Mouse (Mus musculus) right cerebral cortex, postnatal 4 days (tissue): Measurements from ENCODE around the gene Hist1h1a.
"Not testable (repeated sequence)": the region's sequence is repeated elsewhere in the genome, so short reads cannot be mapped to it uniquely, and the experiment has no call there.

Source experiments
- DNase-seq: peaks from one replicate; pipeline ENCODE4 v3.0.0-alpha.2; 2022

The Hist1h1a gene

DNA sequence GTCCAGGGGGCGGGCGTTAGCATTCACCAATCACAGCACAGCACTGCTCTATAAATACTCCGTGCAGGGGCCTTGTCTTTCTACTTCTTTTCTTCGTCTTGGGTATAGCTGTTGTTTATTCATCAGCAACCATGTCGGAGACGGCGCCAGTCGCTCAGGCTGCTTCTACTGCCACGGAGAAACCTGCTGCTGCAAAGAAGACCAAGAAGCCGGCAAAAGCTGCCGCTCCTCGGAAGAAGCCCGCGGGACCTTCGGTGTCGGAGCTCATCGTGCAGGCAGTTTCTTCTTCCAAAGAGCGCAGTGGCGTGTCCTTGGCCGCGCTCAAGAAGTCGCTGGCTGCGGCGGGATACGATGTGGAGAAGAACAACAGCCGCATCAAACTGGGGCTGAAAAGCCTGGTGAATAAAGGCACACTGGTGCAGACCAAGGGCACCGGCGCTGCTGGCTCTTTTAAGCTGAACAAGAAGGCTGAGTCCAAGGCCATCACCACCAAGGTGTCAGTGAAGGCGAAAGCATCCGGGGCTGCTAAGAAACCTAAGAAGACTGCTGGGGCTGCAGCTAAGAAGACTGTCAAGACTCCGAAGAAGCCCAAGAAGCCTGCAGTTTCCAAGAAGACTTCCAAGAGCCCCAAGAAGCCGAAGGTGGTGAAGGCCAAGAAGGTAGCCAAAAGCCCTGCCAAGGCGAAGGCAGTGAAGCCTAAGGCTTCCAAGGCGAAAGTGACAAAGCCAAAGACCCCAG lies at the start of gene Hist1h1a:
Gene Hist1h1a, plus strand, starts transcription at position 81 of the 738 bp plus-strand sequence.
- peak; percentile 71 for DNase-seq

GRCm38 (mm10) chr13:23716261-23717042 lies 47.0 kb upstream of the Hist1h1a start:
- no peak for DNase-seq

GRCm38 (mm10) chr13:23717176-23717575 lies 46.3 kb upstream of the Hist1h1a start:
- DNase-seq, result no peak

GRCm38 (mm10) chr13:23717593-23718245 lies 45.7 kb upstream of the Hist1h1a start:
- not testable (repeated sequence) for DNase-seq

- DNase-seq, result no peak
These were observed 39.2 kb upstream of the Hist1h1a start for GRCm38 (mm10) chr13:23724239-23724638.

DNA sequence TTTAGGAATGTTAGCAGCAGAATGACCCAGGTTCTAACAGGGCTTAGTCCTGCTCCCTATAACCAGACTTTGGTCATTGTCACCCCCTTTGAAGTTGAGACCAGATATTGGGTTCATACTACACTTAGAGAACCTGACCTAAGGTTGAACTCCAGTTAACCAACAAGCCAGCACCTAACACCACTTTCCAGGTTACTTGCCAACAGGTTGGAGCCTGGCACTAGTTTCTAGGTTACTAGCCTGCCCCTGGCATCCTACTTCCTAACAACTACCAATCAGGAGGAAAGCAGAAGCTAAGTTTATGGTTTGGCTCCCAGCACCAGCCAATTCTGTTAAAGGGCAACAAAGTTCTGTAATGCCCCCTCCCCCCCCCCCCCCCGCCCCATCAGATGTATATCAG lies 38.3 kb upstream of the Hist1h1a start:
- no peak for DNase-seq

DNA sequence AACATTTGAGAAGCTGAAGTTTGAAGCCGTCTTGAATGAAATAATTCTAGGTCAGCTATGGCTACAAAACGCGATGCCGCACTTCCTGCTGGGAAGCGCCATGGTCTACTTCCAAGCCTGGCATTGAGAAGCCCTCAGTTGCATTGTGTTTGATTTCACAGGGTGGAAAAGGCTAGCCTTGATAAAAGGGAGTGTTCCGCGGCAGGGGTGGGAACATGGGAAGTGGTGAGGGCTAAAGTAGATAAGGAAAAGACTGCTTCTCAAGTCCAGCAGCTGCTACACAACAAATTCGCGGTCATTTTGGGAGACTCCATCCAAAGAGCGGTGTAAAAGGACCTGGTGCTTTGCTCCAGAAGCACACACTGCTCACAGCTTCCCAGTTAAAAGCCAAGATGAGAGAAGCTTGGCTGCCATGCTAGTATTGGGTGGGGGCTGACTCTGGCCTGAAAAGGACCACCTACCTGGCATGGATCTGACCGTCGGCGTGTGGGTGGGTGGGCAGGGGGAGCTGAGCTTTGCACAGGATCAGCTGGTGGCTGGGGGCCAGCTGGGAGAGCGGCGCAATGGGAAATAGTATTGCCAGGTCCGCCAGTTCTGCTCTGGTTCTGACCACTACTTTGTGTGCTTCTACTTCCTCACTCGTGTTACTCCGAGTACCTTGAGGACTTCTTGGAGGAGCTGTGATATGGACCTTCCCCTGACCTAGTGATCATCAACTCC lies 34.8 kb upstream of the Hist1h1a start:
- DNase-seq, result no peak

GRCm38 (mm10) chr13:23729192-23729525 lies 34.3 kb upstream of the Hist1h1a start:
- DNase-seq, result no peak

- no peak for DNase-seq
These were observed 33.8 kb upstream of the Hist1h1a start for GRCm38 (mm10) chr13:23729706-23730105.

DNA sequence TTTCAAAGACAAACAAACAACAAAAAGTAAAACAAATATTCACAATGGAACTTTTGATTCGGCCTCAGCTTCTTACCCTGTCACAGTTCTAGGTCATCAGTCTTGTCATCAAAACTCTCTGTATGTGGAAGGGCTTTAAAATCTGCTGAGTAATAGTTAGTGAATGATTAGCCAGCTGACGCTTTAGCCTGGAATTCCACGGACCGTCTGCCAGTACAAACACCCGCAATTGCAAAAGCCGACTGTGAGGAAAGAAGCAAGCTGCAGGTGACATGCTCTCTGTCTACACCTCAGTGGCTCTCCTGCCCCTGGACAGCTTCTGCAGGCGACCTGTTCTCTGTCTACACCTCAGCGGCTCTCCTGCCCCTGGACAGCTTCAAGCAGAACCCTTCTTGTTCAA lies 33.0 kb upstream of the Hist1h1a start:
- no peak for DNase-seq

DNA sequence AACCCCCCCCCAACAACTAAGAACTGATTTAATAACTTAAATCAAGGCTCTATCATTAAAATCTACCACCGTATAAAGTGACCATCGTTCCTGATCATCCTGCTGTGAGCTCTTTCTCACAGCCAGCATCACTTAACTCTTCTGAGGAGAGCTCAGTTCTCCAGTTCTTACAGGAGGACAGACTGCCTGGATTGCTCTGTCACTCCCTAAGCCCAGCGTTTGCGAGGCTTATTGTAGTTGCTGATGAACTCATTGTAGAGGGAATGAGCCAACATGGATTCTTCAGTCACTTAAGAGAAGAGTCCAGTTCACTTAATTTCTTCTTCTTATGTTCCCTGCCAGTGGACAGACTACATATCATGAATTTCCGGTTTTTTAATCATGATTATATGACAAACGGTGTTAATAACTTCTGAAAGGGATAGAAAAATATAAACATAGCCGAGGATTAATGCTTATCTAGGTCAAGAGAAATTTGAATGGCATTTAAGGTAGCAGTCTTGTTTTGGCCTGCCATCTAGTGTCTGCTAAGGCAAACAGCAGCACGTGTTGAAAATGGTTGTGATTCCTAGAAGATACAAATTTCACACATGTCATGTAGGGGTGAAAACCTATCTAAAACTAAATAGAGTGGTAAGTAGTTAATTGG lies 31.2 kb upstream of the Hist1h1a start:
- no peak for DNase-seq

DNA sequence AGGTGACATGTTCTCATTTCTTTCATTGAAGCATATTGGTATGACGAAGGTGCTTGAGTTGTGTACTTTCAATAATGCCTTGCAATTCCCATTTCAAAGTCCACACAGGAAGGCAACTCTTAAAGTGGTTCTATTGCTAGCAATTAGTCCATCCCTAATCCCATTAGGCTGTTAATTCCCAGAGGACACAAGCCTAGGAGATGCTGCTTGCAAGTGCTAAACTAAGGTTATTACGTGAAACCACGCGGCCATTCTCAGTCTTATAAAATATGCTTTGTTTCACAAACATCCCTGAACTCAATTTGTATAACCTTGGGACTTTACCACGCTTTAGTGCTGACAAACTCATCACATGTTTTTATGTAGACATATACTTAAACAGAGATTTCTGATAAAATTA lies 26.4 kb upstream of the Hist1h1a start:
- DNase-seq, result no peak

DNA sequence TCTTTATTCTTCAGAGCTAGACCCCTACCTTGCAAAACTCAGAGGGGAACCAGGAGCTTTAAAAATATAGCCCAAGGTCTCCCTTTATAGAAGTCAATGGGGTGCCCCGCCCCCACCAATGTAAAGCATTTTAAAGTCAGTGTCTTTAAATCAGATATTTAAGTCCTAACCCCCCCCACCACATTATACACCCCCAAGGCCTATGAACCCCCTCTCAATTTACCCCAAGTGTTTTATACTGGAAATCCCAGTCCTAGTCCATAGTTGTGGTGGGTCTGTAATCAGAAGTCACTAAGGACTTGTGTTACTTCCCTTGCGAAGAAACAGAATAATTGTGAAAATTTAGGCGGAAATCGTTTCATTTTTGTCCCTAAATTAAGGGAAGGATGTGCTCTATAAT lies 25.4 kb upstream of the Hist1h1a start:
- no peak for DNase-seq

- DNase-seq, result peak; percentile 84
These were observed 24.8 kb upstream of the Hist1h1a start, which contains the start of gene Hist1h1c for GRCm38 (mm10) chr13:23738677-23739068. TSS of gene Hist1h1c (plus strand) at chr13:23738808.

- DNase-seq, result peak; percentile 83
These were observed 24.2 kb upstream of the Hist1h1a start for GRCm38 (mm10) chr13:23739069-23739921.

DNA sequence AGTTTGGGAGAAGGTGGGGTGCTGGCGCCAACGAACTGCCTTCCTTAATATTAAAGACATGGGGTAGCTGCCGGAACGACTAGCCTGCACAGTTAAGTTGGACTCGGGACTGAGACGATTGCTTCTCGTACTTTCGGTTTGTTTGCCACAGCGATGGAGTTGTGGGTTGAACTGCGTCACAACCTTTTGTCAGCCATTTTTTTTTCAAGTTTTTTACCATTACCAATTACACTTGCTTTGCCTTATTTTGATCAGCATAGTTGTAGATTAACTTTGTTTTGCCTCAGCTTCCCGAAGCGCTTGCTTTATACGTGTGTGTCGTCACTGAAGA lies 23.6 kb upstream of the Hist1h1a start:
- no peak for DNase-seq

DNA sequence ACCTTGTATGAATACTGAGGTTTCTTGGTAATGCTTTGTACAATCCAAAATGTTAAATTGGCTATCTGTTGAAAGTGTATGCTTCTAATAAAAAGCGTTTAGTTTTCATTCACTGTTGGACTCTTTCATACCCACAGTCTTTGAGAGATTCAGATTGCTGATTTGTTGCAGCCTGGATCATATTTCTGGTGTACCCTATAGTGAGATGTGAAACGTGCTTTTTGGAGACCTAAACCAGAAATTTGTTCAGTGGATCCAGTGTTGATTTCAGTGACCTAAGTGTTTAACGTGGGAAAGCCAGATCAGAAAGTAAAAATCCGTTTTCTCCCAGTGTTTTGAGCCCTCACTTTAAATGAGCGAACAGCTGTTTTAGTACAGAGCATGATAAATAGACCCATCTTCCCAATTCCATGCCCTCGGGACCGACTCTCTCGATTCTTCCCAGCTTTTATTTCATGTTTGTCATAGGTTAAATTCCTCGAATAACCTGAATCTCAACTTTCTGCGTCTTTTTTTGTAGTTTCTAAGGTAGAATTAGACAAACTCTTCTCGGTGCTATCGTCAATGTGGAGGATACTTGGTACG lies 23.1 kb upstream of the Hist1h1a start:
- no peak for DNase-seq

DNA sequence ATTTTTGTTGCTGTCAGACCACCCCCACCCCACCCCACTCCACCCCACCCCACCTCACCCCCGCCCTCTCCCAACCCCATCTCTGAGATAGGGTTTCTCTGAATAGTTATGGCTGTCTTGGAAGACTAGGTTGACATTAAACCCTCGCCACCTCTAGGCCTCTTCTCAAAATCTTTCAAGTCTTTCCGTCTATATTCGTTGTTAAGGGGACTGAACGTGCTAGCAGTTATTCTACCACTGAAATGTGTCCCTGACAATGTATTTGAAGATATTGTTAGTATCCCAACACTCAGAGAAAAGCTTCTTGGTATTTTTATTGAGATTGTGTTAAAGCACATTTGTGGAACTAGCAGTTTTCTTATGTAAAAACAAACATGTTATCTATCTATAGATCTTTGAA lies 22.6 kb upstream of the Hist1h1a start:
- no peak for DNase-seq

DNA sequence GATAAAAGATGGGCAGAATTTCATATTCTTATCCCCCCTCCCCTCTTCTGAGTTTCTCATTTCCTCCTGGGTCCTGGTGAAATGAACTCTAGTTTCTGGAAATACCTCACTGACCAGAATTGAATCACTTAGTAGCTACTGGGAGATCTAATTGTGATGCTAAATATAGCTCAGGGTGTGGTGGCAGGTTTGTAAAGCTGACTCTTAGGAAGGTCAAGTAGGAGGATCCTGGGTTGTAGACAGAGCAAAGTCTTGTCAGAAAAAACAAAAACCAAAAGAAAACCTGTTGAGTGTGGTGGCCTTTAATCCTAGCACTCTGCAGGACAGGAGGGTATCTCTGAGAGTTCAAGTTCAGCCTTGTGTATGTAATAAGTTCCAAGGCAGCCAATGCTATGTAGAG lies 21.5 kb upstream of the Hist1h1a start:
- no peak for DNase-seq

DNA sequence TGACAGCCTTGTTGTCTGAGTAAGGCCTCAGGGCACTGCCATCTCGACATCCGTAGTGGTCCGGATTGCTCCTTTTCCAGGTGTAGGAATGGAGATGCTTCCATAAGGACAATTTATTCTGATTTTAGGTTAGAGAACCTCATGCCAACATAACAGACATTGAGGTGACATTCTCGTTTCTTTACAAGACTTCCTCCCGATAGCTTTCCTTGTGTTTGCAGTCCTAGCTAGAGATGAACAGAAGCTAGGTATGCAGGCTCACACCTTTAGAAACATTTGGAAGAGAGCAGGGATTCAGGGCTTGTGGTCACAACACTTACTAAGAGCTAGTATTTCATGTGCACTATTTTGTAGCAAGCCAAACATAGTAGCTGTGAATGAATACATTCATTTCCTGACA lies 20.3 kb upstream of the Hist1h1a start:
- no peak for DNase-seq

GRCm38 (mm10) chr13:23743963-23744362 lies 19.5 kb upstream of the Hist1h1a start:
- DNase-seq, result no peak
